Mouse (Mus musculus) MEL (cell line): ENCODE results near the gene Tmem82. TPM values are rescaled to one million over a fixed set of nuclear protein-coding genes. Genes with fewer than 3 reads are reported as not detected.

Source experiments
- DNase-seq: peaks from one replicate; pipeline ENCODE4 v3.0.0; 2011; ENCODE audit warnings: low read depth, low spot score
- H3K27ac ChIP-seq: 2 replicates; pipeline ENCODE4 v1.5.1; 2012; ENCODE audit warnings: low read depth, mild to moderate bottlenecking, control low read depth, low read length, moderate library complexity; ENCODE audit not compliant: control insufficient read depth
- H3K27me3 ChIP-seq, 2 experiments: fragments of 150-350 bp in 1 of 2; sonication (generic) in 1 of 2; 2 replicates each; pipeline ENCODE4 v1.6.1; 2012; ENCODE audit warnings: low read length in 2 of 2, mild to moderate bottlenecking in 2 of 2, improper control_type of control experiment in 1 of 2, moderate library complexity in 1 of 2; ENCODE audit not compliant: insufficient read depth in 2 of 2, control insufficient read depth in 1 of 2
- H3K36me3 ChIP-seq, 2 experiments: 2 replicates each; pipeline ENCODE4 v1.6.1; 2012 to 2014; ENCODE audit warnings: low read length in 2 of 2, improper control_type of control experiment in 1 of 2, inconsistent platforms in 1 of 2, mild to moderate bottlenecking in 1 of 2; ENCODE audit not compliant: insufficient read depth in 2 of 2, control insufficient read depth in 1 of 2
- H3K4me1 ChIP-seq, 2 experiments: fragments of 150-350 bp in 1 of 2; sonication (generic) in 1 of 2; 2 replicates each; pipeline ENCODE4 v1.6.1; 2012; ENCODE audit warnings: low read length in 2 of 2, improper control_type of control experiment in 1 of 2, mild to moderate bottlenecking in 1 of 2; ENCODE audit not compliant: insufficient read depth in 2 of 2, control insufficient read depth in 1 of 2
- H3K4me3 ChIP-seq, 2 experiments: fragments of 150-350 bp in 1 of 2; sonication (generic) in 1 of 2; 2 replicates each; pipeline ENCODE4 v1.5.1; 2012; ENCODE audit warnings: low read depth in 2 of 2, low read length in 2 of 2, mild to moderate bottlenecking in 2 of 2, moderate library complexity in 2 of 2, control low read depth in 1 of 2, improper control_type of control experiment in 1 of 2; ENCODE audit not compliant: control insufficient read depth in 1 of 2, insufficient read depth in 1 of 2
- H3K79me2 ChIP-seq: 2 replicates; pipeline ENCODE4 v1.6.1; 2012; ENCODE audit warnings: mild to moderate bottlenecking, low read length, moderate library complexity; ENCODE audit not compliant: control insufficient read depth, poor library complexity, insufficient read depth
- H3K9ac ChIP-seq: 2 replicates; pipeline ENCODE4 v1.6.1; 2012; ENCODE audit warnings: low read depth, mild to moderate bottlenecking, control low read depth, low read length, moderate library complexity; ENCODE audit not compliant: control insufficient read depth, poor library complexity, severe bottlenecking
- H3K9me3 ChIP-seq: fragments of 150-350 bp; sonication (generic); replicated peaks from 2 replicates; pipeline ENCODE4 v1.6.1; 2012; ENCODE audit warnings: mild to moderate bottlenecking, low read length, improper control_type of control experiment, moderate library complexity; ENCODE audit not compliant: insufficient read depth
- CHD1 ChIP-seq: IDR thresholded peaks from 2 replicates; pipeline ENCODE4 v1.6.1; 2012; ENCODE audit warnings: low read depth, mild to moderate bottlenecking, inconsistent platforms, low read length, improper control_type of control experiment
- CHD2 ChIP-seq: IDR thresholded peaks from 2 replicates; pipeline ENCODE4 v1.6.1; 2011; ENCODE audit warnings: low read length, improper control_type of control experiment
- CTCF ChIP-seq, 3 experiments: IDR thresholded peaks in 2 of 3; conservative IDR thresholded peaks in 1 of 3; 2 replicates each; pipeline ENCODE4 v1.5.1; 2011 to 2012; ENCODE audit warnings: low read length in 3 of 3, low read depth in 2 of 3, mild to moderate bottlenecking in 2 of 3, improper control_type of control experiment in 1 of 3, inconsistent platforms in 1 of 3, mixed read lengths in 1 of 3, moderate library complexity in 1 of 3; ENCODE audit not compliant: control insufficient read depth in 1 of 3, insufficient read depth in 1 of 3, poor library complexity in 1 of 3, severe bottlenecking in 1 of 3
- ETS1 ChIP-seq: IDR thresholded peaks from 2 replicates; pipeline ENCODE4 v1.6.1; 2012; ENCODE audit warnings: low read depth, mild to moderate bottlenecking, inconsistent platforms, low read length, improper control_type of control experiment, moderate library complexity
- GABPA ChIP-seq: IDR thresholded peaks from 2 replicates; pipeline ENCODE4 v1.6.1; 2012; ENCODE audit warnings: low read depth, mild to moderate bottlenecking, inconsistent platforms, low read length, improper control_type of control experiment, moderate library complexity
- JUND ChIP-seq: IDR thresholded peaks from 2 replicates; pipeline ENCODE4 v1.6.1; 2011; ENCODE audit warnings: low read depth, mild to moderate bottlenecking, improper control_type of control experiment, low read length
- MAX ChIP-seq: IDR thresholded peaks from 2 replicates; pipeline ENCODE4 v1.6.1; 2011; ENCODE audit warnings: low read length, improper control_type of control experiment
- MXI1 ChIP-seq: IDR thresholded peaks from 2 replicates; pipeline ENCODE4 v1.6.1; 2011; ENCODE audit warnings: mild to moderate bottlenecking, low read depth, low read length, improper control_type of control experiment
- MYB ChIP-seq: IDR thresholded peaks from 2 replicates; pipeline ENCODE4 v1.6.1; 2011; ENCODE audit warnings: mild to moderate bottlenecking, low read depth, low read length, improper control_type of control experiment
- MYC ChIP-seq: IDR thresholded peaks from 2 replicates; pipeline ENCODE4 v1.6.1; 2011; ENCODE audit warnings: low read depth, mild to moderate bottlenecking, low read length, improper control_type of control experiment, moderate library complexity
- NELFE ChIP-seq: IDR thresholded peaks from 2 replicates; pipeline ENCODE4 v1.6.1; 2011; ENCODE audit warnings: low read depth, low read length, improper control_type of control experiment
- NRF1 ChIP-seq: IDR thresholded peaks from 2 replicates; pipeline ENCODE4 v1.6.1; 2014; ENCODE audit warnings: low read depth, mild to moderate bottlenecking, inconsistent platforms, low read length, improper control_type of control experiment, moderate library complexity; ENCODE audit not compliant: poor library complexity, insufficient read depth, severe bottlenecking
- POLR2A ChIP-seq, 2 experiments: IDR thresholded peaks; 2 replicates each; pipeline ENCODE4 v1.6.1; 2011 to 2012; ENCODE audit warnings: low read length in 2 of 2, mild to moderate bottlenecking in 2 of 2, control low read depth in 1 of 2, improper control_type of control experiment in 1 of 2, low read depth in 1 of 2, moderate library complexity in 1 of 2; ENCODE audit not compliant: control insufficient read depth in 1 of 2, insufficient read depth in 1 of 2, poor library complexity in 1 of 2
- POLR2AphosphoS2 ChIP-seq: IDR thresholded peaks from 2 replicates; pipeline ENCODE4 v1.6.1; 2011; ENCODE audit warnings: low read length, improper control_type of control experiment
- POLR2AphosphoS5 ChIP-seq: IDR thresholded peaks from 2 replicates; pipeline ENCODE4 v1.6.1; 2012; ENCODE audit warnings: low read depth, borderline replicate concordance, mild to moderate bottlenecking, inconsistent platforms, low read length, moderate library complexity, mixed read lengths
- SIN3A ChIP-seq: IDR thresholded peaks from 2 replicates; pipeline ENCODE4 v1.6.1; 2012; ENCODE audit warnings: low read length, improper control_type of control experiment, inconsistent platforms
- SMC3 ChIP-seq: IDR thresholded peaks from 2 replicates; pipeline ENCODE4 v1.6.1; 2011; ENCODE audit warnings: low read depth, low read length, improper control_type of control experiment
- TAL1 ChIP-seq: IDR thresholded peaks from 2 replicates; pipeline ENCODE4 v1.6.1; 2012; ENCODE audit warnings: mild to moderate bottlenecking, inconsistent platforms, low read length, moderate library complexity, mixed read lengths
- TBP ChIP-seq: IDR thresholded peaks from 2 replicates; pipeline ENCODE4 v1.8.0; 2011; ENCODE audit warnings: low read depth, low read length, improper control_type of control experiment
- UBTF ChIP-seq: IDR thresholded peaks from 2 replicates; pipeline ENCODE4 v1.6.1; 2012; ENCODE audit warnings: low read depth, mild to moderate bottlenecking, inconsistent platforms, low read length, improper control_type of control experiment, moderate library complexity, borderline replicate concordance; ENCODE audit not compliant: insufficient read depth
- USF1 ChIP-seq: IDR thresholded peaks from 2 replicates; pipeline ENCODE4 v1.6.1; 2014; ENCODE audit warnings: low read depth, mild to moderate bottlenecking, inconsistent platforms, low read length, improper control_type of control experiment, moderate library complexity
- USF2 ChIP-seq, 2 experiments: IDR thresholded peaks; 2 replicates each; pipeline ENCODE4 v1.6.1; 2011 to 2012; ENCODE audit warnings: improper control_type of control experiment in 2 of 2, low read length in 2 of 2, borderline replicate concordance in 1 of 2, inconsistent platforms in 1 of 2, low read depth in 1 of 2, mild to moderate bottlenecking in 1 of 2; ENCODE audit not compliant: insufficient read depth in 1 of 2
- ZKSCAN1 ChIP-seq: IDR thresholded peaks from 2 replicates; pipeline ENCODE4 v1.6.1; 2012; ENCODE audit warnings: low read depth, mild to moderate bottlenecking, inconsistent platforms, low read length, improper control_type of control experiment, moderate library complexity
- ZMIZ1 ChIP-seq: IDR thresholded peaks from 2 replicates; pipeline ENCODE4 v1.6.1; 2012; ENCODE audit warnings: low read depth, mild to moderate bottlenecking, inconsistent platforms, low read length, improper control_type of control experiment, moderate library complexity
- polyA plus RNA-seq, 2 experiments: library from polyadenylated mRNA; stranded (reverse) in 1 of 2; unstranded in 1 of 2; fragments of >175 nt in 1 of 2; fragments of >200 nt in 1 of 2; gene quantifications; 2 replicates each; pipeline versions ENCODE4 v1.2.1 to v1.2.4; 2012; ENCODE audit warnings: low replicate concordance in 2 of 2, low read depth in 1 of 2; ENCODE audit not compliant: insufficient read length in 2 of 2, insufficient read depth in 1 of 2, missing spikeins in 1 of 2
- total RNA-seq: library from RNA; depleted of rRNA; stranded (reverse); fragments of 300-350 nt; gene quantifications from 2 replicates; pipeline ENCODE4 v1.2.3, GENCODE M21; 2012

Tmem82 gene
- total and polyA plus RNA-seq, 3 experiments = 0.21 TPM; not detected in 2

DNA sequence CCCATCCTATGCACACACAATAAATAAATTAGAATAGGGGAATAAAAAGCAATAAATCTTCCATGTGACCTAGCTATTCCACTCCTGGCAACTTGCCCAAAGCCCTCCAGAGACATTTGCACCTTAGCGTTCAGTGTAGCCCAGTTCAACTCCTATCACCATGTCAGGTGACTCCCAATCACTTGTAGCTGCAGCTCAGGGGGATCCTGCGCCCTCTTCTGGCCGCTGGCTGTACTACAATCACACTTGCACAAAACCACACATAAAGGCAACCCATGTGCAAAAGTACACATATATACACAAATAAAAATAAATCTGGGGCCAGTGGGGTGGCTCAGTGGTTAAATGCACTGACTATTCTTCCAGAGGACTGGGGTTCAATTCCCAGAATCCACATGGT is 26.9 kb downstream of the Tmem82 start (continued):
- TF ChIP-seq ZKSCAN1 (no peak), POLR2AphosphoS2 (no peak), MYB (no peak), CHD2 (no peak), USF2 (IDR thresholded peaks at IDR 0.05; ENCODE audit: borderline replicate concordance in 1 of 2, insufficient read depth in 1 of 2, low read depth in 1 of 2, low read length in 2 of 2) (no peak), MXI1 (no peak), ZMIZ1 (no peak), CHD1 (no peak), CTCF (IDR thresholded peaks at IDR 0.05 in 2 of 3, conservative IDR thresholded peaks at IDR 0.05 in 1 of 3; ENCODE audit: control insufficient read depth in 1 of 3, insufficient read depth in 1 of 3, low read depth in 2 of 3, low read length in 3 of 3, poor library complexity in 1 of 3, severe bottlenecking in 1 of 3) (peak; percentile 84 to 89 (median 88)), MAX (no peak), UBTF (no peak), MYC (0 out of 2 replicates have a peak, but pooled peaks have one; percentile 25), GABPA (no peak), POLR2AphosphoS5 (no peak)
- TF ChIP-seq, all 39 proteins: peak for 6

DNA sequence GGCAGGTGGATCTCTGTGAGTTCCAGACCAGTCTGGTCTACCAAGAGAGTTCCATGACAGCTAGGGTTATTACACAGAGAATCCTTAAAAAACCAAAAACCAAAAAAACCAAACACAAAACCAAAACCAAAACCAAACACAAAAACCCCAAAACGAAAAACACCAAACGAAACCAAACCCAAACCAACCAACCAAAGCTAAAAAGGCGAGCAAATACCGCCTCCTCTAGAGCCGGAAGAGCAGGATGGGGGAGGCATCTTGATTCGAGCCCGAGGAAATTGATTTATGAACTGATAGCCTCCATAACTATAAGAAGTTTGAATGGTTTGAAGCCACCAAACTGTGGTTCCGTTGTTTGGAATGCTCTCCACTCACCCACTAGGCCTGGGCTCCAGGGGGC is 34.5 kb downstream of the Tmem82 start:
- Histone ChIP-seq H3K36me3 (peaks cover 0 to 5% of the 10 kb centered on the region in 2 experiments; a peak in 2 of 4 replicates), H3K79me2 (no peaks in the 10 kb centered on the region), H3K9ac (no peak overlapping the region), H3K4me3 (no peak overlapping the region), H3K4me1 (peaks cover 2 to 13% of the 10 kb centered on the region in 2 experiments; a peak in 2 of 4 replicates), H3K9me3 (no peaks in the 10 kb centered on the region), H3K27me3 (no peaks in the 10 kb centered on the region), H3K27ac (no peak overlapping the region)
- no peak for DNase-seq
- TF ChIP-seq NELFE (no peak), TBP (no peak), CTCF (IDR thresholded peaks at IDR 0.05 in 2 of 3, conservative IDR thresholded peaks at IDR 0.05 in 1 of 3; ENCODE audit: control insufficient read depth in 1 of 3, insufficient read depth in 1 of 3, low read depth in 2 of 3, low read length in 3 of 3, poor library complexity in 1 of 3, severe bottlenecking in 1 of 3) (no peak), SMC3 (no peak), JUND (no peak), USF2 (IDR thresholded peaks at IDR 0.05; ENCODE audit: borderline replicate concordance in 1 of 2, insufficient read depth in 1 of 2, low read depth in 1 of 2, low read length in 2 of 2) (no peak), MYB (no peak), SIN3A (no peak), CHD1 (no peak), CHD2 (no peak), MAX (no peak), NRF1 (no peak), TAL1 (no peak), USF1 (no peak), ETS1 (no peak), ZKSCAN1 (no peak), POLR2A (IDR thresholded peaks at IDR 0.05; ENCODE audit: control insufficient read depth in 1 of 2, insufficient read depth in 1 of 2, low read depth in 1 of 2, low read length in 2 of 2, poor library complexity in 1 of 2) (no peak)
